Mouse (Mus musculus) kidney, postnatal 10 days (tissue): Measurements from ENCODE around the gene Gm5114.
"Not testable (repeated sequence)": the region's sequence is repeated elsewhere in the genome, so short reads cannot be mapped to it uniquely, and the experiment has no call there.

Experiments used
- DNase-seq: peaks from one replicate; pipeline ENCODE4 v3.0.0; 2021; ENCODE audit warnings: mixed read lengths

The Gm5114 gene

DNA sequence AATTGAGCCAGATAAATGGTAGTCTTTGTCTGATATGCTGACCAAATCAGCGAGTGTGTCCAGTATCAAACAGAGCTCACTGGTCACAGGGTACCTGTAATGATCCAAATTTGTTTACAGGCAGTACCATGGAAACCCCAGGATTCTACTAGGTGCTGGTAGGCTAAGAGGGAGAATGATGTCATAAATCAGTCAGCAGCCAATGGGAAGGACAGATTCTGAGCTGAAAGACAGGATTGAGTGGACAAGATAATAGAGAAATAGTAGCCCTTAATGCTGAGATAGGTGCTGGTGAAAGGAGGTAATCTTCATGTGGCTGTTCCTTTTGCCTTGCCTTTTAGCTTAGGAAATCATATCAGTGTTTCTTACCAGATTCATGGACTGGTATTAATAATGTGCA lies at the start of gene Gm5114:
TSS of gene Gm5114 (minus strand) at position 101 of the 400 bp plus-strand sequence.
- DNase-seq: not testable (repeated sequence)

DNA sequence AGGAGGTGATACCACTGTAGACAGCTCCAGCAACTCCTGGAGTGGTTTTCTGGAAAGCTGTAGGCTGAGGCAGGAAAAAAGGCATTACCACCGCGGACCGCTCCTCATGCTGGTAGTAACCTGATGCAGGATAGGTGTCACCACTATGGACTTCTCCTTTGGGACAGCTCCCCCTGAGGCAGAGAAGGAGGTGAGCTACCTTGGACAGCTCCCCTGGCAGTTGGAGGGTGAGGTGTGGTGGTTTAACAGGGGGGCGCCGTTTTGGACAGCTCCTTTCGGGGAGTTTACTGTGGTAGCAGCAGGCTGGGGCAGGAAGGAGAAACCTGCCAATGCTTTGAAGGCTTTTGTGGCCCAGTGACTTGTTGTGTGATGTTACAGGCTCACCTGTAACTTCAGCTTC lies 42.8 kb upstream of the Gm5114 start:
- peak; percentile 76 for DNase-seq

DNA sequence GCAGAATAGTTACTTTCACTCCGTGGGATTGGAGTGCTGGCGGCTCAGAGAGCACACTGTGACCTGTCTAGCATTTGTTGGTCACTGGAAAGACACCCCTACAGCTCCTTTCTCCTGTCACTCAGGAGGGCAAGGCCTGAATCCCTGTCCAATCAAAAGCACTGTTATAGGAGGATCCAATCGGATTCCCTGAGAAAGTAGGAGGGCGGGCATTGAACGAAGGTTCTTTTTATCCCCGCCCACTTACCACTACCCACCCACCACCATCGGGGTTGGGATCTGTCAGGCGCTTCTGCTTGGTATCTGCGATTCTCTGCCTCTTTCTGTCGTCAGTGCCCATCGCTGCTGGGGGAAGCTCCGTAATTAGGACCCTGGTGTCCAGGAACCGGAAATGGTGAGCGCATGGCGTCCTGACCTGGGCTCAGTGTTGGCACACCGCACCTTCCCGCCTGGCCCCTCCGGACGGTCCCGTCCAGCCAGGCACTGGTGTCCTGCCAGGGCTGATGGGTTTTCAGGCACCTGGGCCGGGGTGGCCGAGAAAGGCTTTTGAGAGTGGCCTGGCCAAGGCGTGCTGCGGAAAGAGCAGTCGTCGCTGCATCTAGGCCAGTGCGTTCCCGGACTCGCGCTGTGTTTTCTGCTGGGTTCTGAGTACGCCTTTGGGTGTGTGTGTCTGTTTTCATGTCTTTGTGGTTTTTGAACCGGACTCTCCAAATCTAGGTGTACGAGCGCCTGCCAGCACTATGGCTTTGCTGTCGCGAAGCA lies 36.5 kb upstream of the Gm5114 start:
- DNase-seq: peak; percentile 83

DNA sequence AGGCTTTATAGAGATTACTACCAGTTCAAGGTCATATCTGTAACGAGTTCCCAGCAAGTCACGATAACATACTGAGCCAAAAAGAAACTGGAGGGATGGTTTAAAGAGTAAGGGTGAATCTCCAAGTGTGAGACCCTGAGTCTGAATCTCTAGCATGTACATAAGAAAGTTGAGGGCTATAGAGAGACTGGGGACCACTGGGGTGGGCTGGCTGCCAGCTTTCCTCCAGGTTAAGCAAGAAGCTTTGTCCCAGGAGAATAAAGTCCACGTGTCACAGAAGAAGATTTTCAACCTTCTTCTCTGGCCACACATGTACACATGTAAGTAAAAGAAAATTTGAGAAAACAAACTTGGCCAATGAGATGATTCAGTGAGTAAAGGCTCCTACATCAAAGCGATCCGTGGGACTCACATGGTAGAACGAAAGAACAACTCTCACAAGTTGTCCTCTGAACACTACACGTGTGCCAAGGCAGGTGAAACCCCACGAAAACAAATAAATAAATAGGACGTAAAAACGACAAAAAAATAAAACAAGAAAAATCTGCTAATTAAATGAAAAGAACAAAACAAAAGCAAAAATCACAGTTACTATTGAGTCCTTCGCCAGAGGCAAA lies 35.8 kb upstream of the Gm5114 start:
- DNase-seq: peak; percentile 21

DNA sequence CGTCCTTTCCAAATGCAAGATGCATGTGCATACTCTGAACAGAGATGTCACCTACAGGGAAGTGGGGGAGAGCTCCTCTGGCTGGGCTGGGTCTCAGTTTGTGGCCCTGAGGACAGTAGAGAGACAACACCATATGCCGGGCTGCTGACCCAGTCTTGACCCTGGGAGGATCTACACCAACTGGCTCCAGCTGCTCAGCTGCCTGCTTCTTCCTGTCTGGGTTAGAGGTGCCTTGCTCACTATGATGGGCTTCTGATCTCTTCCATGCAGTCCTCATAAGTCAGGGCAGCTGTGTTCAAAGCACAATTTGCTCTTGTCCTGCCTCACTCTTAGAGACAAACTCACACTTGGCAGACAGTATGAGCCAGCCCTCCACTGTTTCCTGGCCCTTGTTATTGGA lies 28.3 kb upstream of the Gm5114 start:
- peak; percentile 46 for DNase-seq

DNA sequence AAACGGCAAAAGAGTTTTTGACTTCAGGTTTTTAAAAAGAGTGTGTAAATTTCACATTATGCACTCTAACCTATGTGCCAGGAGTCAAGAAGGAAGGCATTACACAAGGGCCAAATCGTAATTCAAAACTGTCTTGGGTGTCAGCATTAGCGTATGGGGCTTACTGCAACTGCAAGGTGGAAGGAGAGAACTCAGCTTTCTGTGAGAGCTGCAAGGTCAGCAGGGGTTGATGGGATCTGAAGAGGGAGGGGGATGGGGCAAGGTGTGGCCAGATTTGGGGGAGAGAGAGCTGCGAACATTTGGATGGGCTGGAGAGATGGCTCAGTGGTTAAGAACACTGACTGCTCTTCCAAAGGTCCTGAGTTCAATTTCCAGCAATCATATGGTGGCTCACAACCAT lies 27.4 kb upstream of the Gm5114 start:
- DNase-seq: no peak
